Mouse (Mus musculus): ENCODE results near the gene Copg2. TPM values are rescaled to one million over a fixed set of nuclear protein-coding genes. Genes with fewer than 3 reads are reported as not detected.

Copg2 gene
- total and polyA plus RNA-seq, 3 experiments, result 11.8 to 37.1 (median 35.0) TPM

- no peaks in the 10 kb centered on the region for H3K36me3 ChIP-seq (ENCODE audit: control insufficient read depth, insufficient read depth, low read length)
- no peak for TF ChIP-seq CTCF (IDR thresholded peaks at IDR 0.05)
- no peak for TF ChIP-seq EP300 (IDR thresholded peaks at IDR 0.05; ENCODE audit: insufficient read depth, low read depth, low read length)
- TF ChIP-seq POLR2A (IDR thresholded peaks at IDR 0.05; ENCODE audit: insufficient read depth, low read depth, low read length), result no peak
- intact Hi-C loops (cut with DNase I), result no loop called here
- DNase-seq, result no peak
- no peaks in the 10 kb centered on the region for H3K4me1 ChIP-seq (ENCODE audit: control insufficient read depth, insufficient read depth, low read length)
- H3K9ac ChIP-seq (ENCODE audit: low read depth, low read length), result no peak within 1 kb of the TSS
- 79% methylated on average over 2 of the region's 2 CpGs for WGBS
- no peaks in the 10 kb centered on the region for H3K79me2 ChIP-seq (replicated peaks; ENCODE audit: control insufficient read depth, insufficient read depth, low read length)
- H3K27ac ChIP-seq, result no peak within 1 kb of the TSS
- no peaks in the 10 kb centered on the region for H3K27me3 ChIP-seq (ENCODE audit: control insufficient read depth, insufficient read depth, low read length)
- no peak within 1 kb of the TSS for H3K4me3 ChIP-seq
Observed at GRCm38 (mm10) chr6:30915473-30915872, 18.9 kb upstream of the Copg2 start, which contains the start of gene Tsga13. Tsga13 (minus strand) TSS chr6:30915573.

GRCm38 (mm10) chr6:30907970-30908369 is 11.4 kb upstream of the Copg2 start:
- Histone ChIP-seq H3K9ac (ENCODE audit: low read depth, low read length) (no peak overlapping the region), H3K27ac (no peak overlapping the region), H3K79me2 (replicated peaks; ENCODE audit: control insufficient read depth, insufficient read depth, low read length) (no peaks in the 10 kb centered on the region), H3K36me3 (ENCODE audit: control insufficient read depth, insufficient read depth, low read length) (no peaks in the 10 kb centered on the region), H3K4me3 (no peak overlapping the region), H3K27me3 (ENCODE audit: control insufficient read depth, insufficient read depth, low read length) (no peaks in the 10 kb centered on the region), H3K4me1 (ENCODE audit: control insufficient read depth, insufficient read depth, low read length) (no peaks in the 10 kb centered on the region)
- WGBS, result 73% methylated on average over 3 of the region's 3 CpGs
- TF ChIP-seq POLR2A (IDR thresholded peaks at IDR 0.05; ENCODE audit: insufficient read depth, low read depth, low read length) (no peak), EP300 (IDR thresholded peaks at IDR 0.05; ENCODE audit: insufficient read depth, low read depth, low read length) (no peak), CTCF (IDR thresholded peaks at IDR 0.05) (no peak)
- no peak for DNase-seq
- intact Hi-C loops (cut with DNase I), result no loop called here

GRCm38 (mm10) chr6:30904911-30905310 is 8.3 kb upstream of the Copg2 start:
- intact Hi-C loops (cut with DNase I), result no loop called here
- 65% methylated on average over 5 of the region's 5 CpGs for WGBS
- no peak for TF ChIP-seq CTCF (IDR thresholded peaks at IDR 0.05)
- no peak for TF ChIP-seq POLR2A (IDR thresholded peaks at IDR 0.05; ENCODE audit: insufficient read depth, low read depth, low read length)
- TF ChIP-seq EP300 (IDR thresholded peaks at IDR 0.05; ENCODE audit: insufficient read depth, low read depth, low read length), result no peak
- no peak for DNase-seq
- Histone ChIP-seq H3K79me2 (replicated peaks; ENCODE audit: control insufficient read depth, insufficient read depth, low read length) (no peaks in the 10 kb centered on the region), H3K4me1 (ENCODE audit: control insufficient read depth, insufficient read depth, low read length) (no peaks in the 10 kb centered on the region), H3K36me3 (ENCODE audit: control insufficient read depth, insufficient read depth, low read length) (no peaks in the 10 kb centered on the region), H3K9ac (ENCODE audit: low read depth, low read length) (no peak overlapping the region), H3K27me3 (ENCODE audit: control insufficient read depth, insufficient read depth, low read length) (no peaks in the 10 kb centered on the region), H3K4me3 (no peak overlapping the region), H3K27ac (no peak overlapping the region)

- Histone ChIP-seq H3K36me3 (ENCODE audit: control insufficient read depth, insufficient read depth, low read length) (no peaks in the 10 kb centered on the region), H3K4me3 (no peak overlapping the region), H3K27me3 (ENCODE audit: control insufficient read depth, insufficient read depth, low read length) (no peaks in the 10 kb centered on the region), H3K9ac (ENCODE audit: low read depth, low read length) (no peak overlapping the region), H3K27ac (no peak overlapping the region), H3K4me1 (ENCODE audit: control insufficient read depth, insufficient read depth, low read length) (no peaks in the 10 kb centered on the region), H3K79me2 (replicated peaks; ENCODE audit: control insufficient read depth, insufficient read depth, low read length) (no peaks in the 10 kb centered on the region)
- DNase-seq, result no peak
- intact Hi-C loops (cut with DNase I), result no loop called here
- TF ChIP-seq EP300 (IDR thresholded peaks at IDR 0.05; ENCODE audit: insufficient read depth, low read depth, low read length) (no peak), CTCF (IDR thresholded peaks at IDR 0.05) (no peak), POLR2A (IDR thresholded peaks at IDR 0.05; ENCODE audit: insufficient read depth, low read depth, low read length) (no peak)
- WGBS, result 48% methylated on average over 3 of the region's 3 CpGs
Observed at GRCm38 (mm10) chr6:30904033-30904432, 7.4 kb upstream of the Copg2 start.

- no peaks in the 10 kb centered on the region for H3K79me2 ChIP-seq (replicated peaks; ENCODE audit: control insufficient read depth, insufficient read depth, low read length)
- H3K27ac ChIP-seq, result no peak overlapping the region
- no peaks in the 10 kb centered on the region for H3K27me3 ChIP-seq (ENCODE audit: control insufficient read depth, insufficient read depth, low read length)
- H3K36me3 ChIP-seq (ENCODE audit: control insufficient read depth, insufficient read depth, low read length), result no peaks in the 10 kb centered on the region
- no peak overlapping the region for H3K9ac ChIP-seq (ENCODE audit: low read depth, low read length)
- 77% methylated on average over 6 of the region's 6 CpGs for WGBS
- DNase-seq, result no peak
- intact Hi-C loops (cut with DNase I), result loop anchor here (10.0 kb wide), 1 partner anchor 493 kb away; the partner anchor contains the start of gene Klhdc10
- H3K4me3 ChIP-seq, result no peak overlapping the region
- no peak for TF ChIP-seq POLR2A (IDR thresholded peaks at IDR 0.05; ENCODE audit: insufficient read depth, low read depth, low read length)
- TF ChIP-seq EP300 (IDR thresholded peaks at IDR 0.05; ENCODE audit: insufficient read depth, low read depth, low read length), result no peak
- no peak for TF ChIP-seq CTCF (IDR thresholded peaks at IDR 0.05)
- no peaks in the 10 kb centered on the region for H3K4me1 ChIP-seq (ENCODE audit: control insufficient read depth, insufficient read depth, low read length)
Observed at GRCm38 (mm10) chr6:30897520-30897919, 926 bp upstream of the Copg2 start.

- no peaks in the 10 kb centered on the region for H3K27me3 ChIP-seq (ENCODE audit: control insufficient read depth, insufficient read depth, low read length)
- TF ChIP-seq CTCF (IDR thresholded peaks at IDR 0.05), result no peak
- TF ChIP-seq POLR2A (IDR thresholded peaks at IDR 0.05; ENCODE audit: insufficient read depth, low read depth, low read length), result no peak
- no peak for TF ChIP-seq EP300 (IDR thresholded peaks at IDR 0.05; ENCODE audit: insufficient read depth, low read depth, low read length)
- intact Hi-C loops (cut with DNase I), result loop anchor here (10.0 kb wide), 1 partner anchor 492 kb away; the partner anchor contains the start of gene Klhdc10
- no peaks in the 10 kb centered on the region for H3K4me1 ChIP-seq (ENCODE audit: control insufficient read depth, insufficient read depth, low read length)
- no peaks in the 10 kb centered on the region for H3K36me3 ChIP-seq (ENCODE audit: control insufficient read depth, insufficient read depth, low read length)
- H3K9ac ChIP-seq (ENCODE audit: low read depth, low read length), result peak overlapping the region; percentile 44; the same call in 1 of the 2 replicates
- H3K79me2 ChIP-seq (replicated peaks; ENCODE audit: control insufficient read depth, insufficient read depth, low read length), result no peaks in the 10 kb centered on the region
- peak overlapping the region; percentile 91 for H3K27ac ChIP-seq
- H3K4me3 ChIP-seq, result peak overlapping the region; percentile 89
- WGBS, result 18% methylated on average over 8 of the region's 8 CpGs
- DNase-seq, result no peak
Observed at GRCm38 (mm10) chr6:30896986-30897327, 363 bp upstream of the Copg2 start.

Measured in heart, adult 2 months (tissue).